Mouse (Mus musculus) Muller cell, postnatal 12 days (primary cell): ENCODE measurements around the gene Kcnh2.

Experiments used
- DNase-seq: peaks from one replicate; pipeline ENCODE4 v3.0.0-alpha.2; 2015; ENCODE audit errors: inconsistent ontology term

Kcnh2 gene

GRCm38 (mm10) chr5:24378700-24379099 is 27.3 kb upstream of the Kcnh2 start:
- no peak for DNase-seq

DNA sequence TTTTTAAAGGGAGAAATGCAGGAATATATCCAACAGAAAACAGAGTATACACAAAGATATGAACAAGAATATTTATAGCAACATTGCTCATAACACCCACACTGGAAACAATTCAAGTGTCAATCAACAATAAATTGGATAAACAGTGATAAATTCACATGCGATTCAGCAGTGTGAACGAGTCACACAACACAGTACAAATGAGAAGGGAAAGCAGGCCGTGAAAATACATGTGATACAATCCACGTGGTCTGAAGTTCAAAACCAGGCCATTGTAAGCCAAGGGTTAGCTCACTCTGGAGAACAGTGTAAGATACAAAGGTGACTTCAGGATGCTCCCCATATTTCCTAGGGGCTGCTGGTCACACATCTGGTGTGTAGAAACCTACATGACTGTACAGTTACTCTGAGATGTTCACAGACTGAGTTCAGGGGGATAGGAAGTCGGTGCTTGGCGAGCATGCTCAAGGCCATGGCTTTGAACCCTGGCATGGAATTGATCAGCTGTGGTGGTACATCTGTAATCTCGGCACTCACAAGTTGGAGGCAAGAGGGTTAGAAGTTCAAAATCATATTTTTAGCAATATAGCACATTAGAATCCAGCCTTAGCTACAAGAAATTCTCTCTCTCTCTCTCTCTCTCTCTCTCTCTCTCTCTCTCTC is 23.4 kb upstream of the Kcnh2 start:
- no peak for DNase-seq

- DNase-seq, result peak; percentile 22
These were observed 22.8 kb upstream of the Kcnh2 start for GRCm38 (mm10) chr5:24374216-24374615.

- no peak for DNase-seq
These were observed 22.4 kb upstream of the Kcnh2 start for GRCm38 (mm10) chr5:24373807-24374206.

GRCm38 (mm10) chr5:24369767-24370166 is 18.4 kb upstream of the Kcnh2 start:
- DNase-seq, result no peak

- DNase-seq, result no peak
These were observed 15.0 kb upstream of the Kcnh2 start for GRCm38 (mm10) chr5:24366426-24366825.

DNA sequence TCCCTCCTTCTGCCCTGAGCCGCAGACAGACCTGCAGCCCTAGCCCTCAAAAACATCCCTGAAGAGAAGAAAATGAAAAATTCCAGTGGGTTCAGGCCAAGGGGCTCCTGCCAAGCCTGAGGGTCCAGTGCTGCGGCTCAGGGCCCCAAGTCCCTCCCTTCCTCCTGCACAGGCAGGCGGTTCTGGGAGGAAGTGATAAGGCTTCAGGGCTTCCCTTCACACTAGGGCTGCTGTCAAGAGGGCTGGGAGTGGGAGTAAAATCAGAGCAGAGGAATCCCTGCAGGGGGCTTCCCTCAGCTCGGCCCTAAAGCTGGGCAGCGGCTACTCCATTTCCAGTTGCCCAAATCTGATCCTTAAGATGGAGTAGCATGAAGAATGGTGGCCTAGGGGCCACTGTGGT is 14.1 kb upstream of the Kcnh2 start:
- DNase-seq, result no peak

- DNase-seq, result no peak
These were observed 13.6 kb upstream of the Kcnh2 start for GRCm38 (mm10) chr5:24364963-24365362.

DNA sequence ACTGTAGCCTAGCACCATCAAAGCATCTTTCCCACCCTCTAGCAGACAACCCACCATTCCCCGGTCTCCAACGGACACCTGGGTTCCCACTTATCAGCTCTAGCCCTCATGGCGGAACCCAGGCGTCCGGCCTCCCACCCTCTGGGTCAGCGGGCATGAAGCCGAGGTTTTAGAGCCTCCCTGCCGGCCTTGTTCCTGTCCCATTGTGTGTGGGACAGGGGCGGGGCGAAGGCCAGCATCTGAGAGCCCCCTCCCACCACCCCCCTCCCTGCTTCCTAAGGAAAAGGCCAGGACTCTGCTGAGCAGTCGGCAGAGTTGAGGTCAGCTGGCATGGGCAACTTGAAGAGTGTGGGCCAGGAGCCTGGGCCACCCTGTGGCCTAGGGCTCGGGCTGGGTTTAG is 13.1 kb upstream of the Kcnh2 start, which contains the start of gene Nos3:
Gene Nos3 (plus strand): TSS at position 303 of the 400 bp plus-strand sequence.
- DNase-seq, result no peak

DNA sequence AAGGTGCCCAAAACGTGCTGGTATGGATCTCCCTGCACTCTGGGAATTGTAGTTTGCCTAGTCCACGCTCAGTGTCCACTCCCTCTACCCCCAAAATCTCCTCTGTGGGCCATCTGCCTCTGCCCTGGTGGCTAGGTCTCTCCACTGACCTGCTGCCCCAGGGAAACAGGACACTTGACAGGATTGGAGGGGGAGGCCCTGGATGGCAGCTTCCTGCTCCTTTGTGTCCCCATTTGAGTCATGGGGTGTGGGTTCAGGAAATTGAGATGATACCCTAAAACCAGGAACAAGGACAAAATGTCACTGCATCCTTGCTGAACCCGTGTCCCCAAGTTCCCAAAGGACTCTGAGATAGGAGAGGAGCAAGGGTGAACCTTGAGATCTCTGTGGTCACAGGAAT is 12.7 kb upstream of the Kcnh2 start:
- DNase-seq, result no peak

DNA sequence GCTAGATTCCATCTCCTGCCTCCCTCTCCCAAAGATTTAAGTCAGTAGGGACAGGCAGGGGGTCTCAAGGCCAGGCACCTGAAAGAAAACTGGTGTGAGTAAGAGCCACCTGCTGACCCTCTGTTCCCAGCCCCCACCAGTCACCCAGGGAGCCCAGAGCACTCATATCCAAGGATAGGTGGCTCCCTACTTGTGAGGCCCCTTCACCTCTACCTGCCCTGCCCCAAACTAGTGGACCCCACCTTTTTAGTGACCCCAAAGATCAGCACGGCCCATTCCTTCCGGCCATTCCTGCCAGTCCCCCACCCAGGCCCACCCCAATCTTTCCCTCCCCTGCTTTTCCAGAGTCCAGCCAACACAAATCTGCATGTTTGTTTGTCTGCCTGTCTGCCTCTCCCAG is 12.1 kb upstream of the Kcnh2 start:
- DNase-seq, result no peak

GRCm38 (mm10) chr5:24360792-24361454 is 9.5 kb upstream of the Kcnh2 start:
- peak; percentile 57 for DNase-seq

DNA sequence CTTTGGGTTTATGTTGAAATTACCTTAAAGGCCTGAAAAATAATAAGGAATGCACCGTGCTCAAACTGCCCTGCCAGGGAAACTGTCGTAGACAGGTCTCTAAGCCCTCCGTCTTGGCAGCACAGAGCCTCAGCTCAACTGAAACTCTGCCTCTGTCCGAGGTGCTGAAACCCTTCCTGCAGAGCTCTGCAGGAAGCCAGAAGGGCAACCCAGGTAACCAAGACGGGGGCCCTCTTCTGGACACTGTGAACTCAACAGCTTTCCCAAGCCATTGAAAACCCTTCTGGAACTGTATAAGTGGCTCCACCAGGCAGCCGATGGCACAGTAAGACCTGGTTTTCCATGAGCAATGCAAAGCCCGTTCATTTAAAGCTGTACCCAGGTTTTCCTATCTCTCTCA is 6.1 kb upstream of the Kcnh2 start:
- DNase-seq, result peak; percentile 77

- no peak for DNase-seq
These were observed 5.4 kb upstream of the Kcnh2 start for GRCm38 (mm10) chr5:24356764-24357163.

- DNase-seq, result no peak
These were observed 1.9 kb upstream of the Kcnh2 start for GRCm38 (mm10) chr5:24353327-24353726.

DNA sequence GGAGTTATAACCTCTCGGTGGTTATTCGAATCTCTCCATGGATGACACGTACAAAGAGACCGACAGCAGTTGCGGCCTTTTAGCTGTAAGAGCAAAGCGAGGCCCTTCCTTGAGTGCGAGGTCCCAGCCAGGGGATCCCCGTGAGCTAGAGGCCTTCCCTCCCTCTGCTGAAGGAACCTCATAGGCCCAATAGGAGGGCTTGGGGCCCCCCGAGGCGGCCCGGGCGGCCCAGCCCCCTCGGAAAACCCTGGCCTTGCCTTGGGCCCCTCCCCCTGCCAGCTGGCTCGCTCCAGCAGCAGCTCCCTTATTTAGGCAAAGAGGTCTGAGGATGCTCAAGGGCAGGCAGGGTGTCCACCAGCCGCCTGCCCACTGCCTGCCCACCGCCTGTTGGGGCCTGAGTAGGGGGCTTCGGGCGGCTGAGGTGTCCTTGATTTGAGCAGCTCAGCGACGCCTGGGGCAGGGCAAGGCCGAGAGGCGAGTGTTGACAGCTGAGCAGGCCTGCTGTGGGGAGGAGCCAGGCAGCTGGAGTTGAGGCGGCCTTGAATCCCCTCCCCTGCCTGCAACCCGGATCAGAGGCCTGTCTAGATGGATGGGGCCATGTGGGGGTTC is 951 bp upstream of the Kcnh2 start:
- DNase-seq, result no peak

GRCm38 (mm10) chr5:24351701-24352171 is 332 bp upstream of the Kcnh2 start:
- DNase-seq, result peak; percentile 86

DNA sequence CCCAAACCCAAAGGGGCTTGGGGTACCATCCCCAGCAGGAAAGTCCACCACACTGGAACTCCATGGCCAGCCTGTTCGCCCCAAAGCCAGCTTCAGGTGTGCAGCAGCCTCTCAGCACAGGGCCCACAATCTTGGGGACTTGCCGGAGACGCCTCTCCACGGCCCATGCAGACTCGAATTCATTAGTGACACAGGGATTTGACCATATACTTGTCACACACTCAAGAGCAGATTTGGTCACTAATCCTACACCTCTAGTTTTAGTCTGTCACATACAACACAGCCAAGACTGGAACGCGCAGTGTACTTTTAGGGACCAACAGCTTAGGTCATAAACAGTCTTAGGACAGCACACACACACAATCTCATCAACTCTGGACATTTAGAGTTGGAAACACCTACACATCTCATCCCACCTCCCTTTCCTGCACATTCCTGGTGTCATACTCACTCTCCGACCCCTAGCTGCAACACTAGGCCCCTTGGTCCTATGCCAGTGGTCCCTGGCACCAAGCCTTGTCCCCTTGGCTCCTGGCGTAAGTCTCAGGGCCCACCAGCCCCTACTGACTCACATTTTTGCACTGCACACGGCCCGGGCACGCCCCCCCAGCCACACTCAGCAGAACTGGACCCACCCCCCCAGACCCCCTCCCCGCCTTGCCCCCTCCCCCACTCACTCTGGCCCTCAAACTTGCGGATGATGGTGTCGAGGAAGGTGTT is 713 bp downstream of the Kcnh2 start:
- DNase-seq, result no peak

DNA sequence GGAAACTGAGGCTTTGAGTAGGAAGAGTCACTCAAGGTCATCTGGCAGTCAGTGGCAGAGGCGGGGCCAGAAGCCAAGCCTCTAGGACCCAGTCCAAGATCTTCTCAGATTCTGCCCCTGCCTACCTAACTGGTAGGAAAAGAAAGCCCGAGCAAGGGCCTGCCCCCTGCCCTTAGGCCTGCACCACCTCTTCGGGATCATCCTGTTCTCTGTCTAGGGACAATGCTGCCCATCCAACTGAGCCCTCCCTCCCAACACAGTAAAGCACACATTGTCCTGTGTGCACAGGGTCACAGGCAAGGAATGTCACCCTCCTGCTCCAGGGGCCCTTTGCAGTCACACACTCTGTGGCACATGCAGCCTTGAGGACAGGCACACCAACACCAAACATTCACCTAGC is 1.3 kb downstream of the Kcnh2 start:
- no peak for DNase-seq

GRCm38 (mm10) chr5:24348546-24348945 is 2.9 kb downstream of the Kcnh2 start:
- DNase-seq, result peak; percentile 22

DNA sequence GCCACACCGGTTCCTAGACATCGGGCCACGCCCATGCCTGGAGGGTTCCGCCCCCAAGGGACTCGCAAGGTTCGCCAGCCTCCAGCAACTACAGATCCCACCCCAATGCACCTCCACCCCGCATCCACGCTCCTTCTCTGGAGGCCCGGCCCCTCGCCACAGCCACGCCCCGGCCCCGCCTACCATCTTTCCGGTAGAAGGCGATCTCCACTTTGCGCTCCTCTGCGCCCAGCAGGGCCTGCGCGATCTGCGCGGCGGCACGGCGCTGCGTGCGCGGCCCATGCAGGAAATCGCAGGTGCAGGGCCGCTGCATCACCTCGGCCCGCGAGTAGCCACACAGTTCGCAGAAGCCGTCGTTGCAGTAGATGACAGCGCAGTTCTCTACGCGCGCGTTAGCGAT is 3.3 kb downstream of the Kcnh2 start:
- peak; percentile 68 for DNase-seq

- no peak for DNase-seq
These were observed 4.1 kb downstream of the Kcnh2 start for GRCm38 (mm10) chr5:24347186-24347875.
